Mouse (Mus musculus): ENCODE measurements around the gene Aff1.

The Aff1 gene

DNA sequence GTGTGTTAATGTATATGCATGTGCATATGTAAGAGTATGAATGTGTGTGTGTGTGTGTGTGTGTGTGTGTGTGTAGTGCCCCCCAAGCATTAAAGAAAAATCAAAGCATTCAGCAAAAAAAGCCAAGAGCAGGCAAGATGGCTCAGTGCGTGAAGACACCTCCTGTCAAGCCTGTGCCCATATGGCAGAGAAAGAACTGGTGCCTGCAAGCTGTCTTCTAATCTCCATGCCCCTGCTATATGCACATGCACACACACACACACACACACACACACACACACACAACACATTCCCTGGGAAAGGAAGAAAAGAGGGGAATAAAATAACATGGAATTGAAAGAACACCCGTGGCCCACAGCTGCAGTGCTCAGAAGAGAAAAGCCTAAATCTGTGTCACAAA is 165.0 kb downstream of the Aff1 start:
- no peak for ATAC-seq (ENCODE audit: insufficient number of reproducible peaks, low FRiP score, low TSS enrichment)

DNA sequence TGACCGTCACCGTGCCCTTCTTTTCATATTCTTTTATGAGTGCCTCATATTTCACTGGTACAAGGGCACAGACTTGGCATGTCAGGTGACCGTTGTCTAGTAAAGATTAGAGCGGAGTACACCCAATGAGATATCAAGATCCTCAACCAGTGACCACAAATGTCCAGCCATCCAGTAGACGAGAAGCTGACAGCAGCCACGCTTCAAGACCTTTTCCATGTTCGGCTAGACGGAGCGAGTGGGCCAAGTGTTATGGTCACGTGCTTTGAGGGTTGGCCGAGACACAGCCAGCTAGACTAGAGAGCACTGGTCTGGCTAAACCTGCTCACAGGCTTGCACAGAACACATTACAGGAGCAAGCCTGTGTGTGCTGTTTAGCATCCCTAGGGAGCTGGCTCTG is 168.4 kb downstream of the Aff1 start:
- ATAC-seq (ENCODE audit: insufficient number of reproducible peaks, low FRiP score, low TSS enrichment) = no peak

DNA sequence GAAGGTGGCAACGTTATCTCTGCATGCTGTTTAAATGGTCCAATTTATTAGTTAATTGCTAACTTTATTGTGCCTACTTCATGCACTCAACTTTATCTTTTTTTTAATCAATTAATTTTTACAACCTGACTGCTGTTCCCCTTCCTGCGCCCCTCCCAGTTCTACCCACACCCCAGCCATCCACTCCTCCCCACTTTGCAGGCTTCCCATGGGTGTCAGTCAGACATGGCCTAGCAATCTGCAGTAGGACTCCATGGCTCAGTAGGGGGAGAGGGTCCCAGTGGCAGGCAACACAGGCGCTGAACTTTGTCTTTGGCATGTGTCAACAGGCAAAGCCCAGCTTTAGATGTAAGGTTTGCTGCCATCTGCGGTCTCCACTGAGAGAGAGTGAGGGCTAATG is 171.6 kb downstream of the Aff1 start:
- ATAC-seq (ENCODE audit: insufficient number of reproducible peaks, low FRiP score, low TSS enrichment) = no peak

DNA sequence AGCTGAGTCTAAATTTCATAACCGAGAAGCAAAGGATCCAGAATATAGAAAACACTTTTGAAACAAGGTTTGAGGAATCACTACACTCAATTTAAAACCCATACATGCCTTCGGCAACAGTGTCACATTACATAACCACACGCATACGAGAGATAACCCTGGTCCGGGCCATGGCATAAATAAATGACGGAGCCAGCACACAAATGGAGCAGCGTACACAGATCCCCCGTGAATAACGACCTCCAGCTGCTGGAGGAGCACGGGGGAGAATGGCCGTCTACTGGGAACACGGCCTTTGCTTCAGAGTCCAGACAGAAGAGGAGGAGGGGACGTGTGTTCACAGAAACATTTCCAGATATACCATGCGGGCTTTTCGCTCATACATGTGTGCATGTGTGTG is 197.6 kb downstream of the Aff1 start:
- no peak for ATAC-seq (ENCODE audit: insufficient number of reproducible peaks, low FRiP score, low TSS enrichment)

DNA sequence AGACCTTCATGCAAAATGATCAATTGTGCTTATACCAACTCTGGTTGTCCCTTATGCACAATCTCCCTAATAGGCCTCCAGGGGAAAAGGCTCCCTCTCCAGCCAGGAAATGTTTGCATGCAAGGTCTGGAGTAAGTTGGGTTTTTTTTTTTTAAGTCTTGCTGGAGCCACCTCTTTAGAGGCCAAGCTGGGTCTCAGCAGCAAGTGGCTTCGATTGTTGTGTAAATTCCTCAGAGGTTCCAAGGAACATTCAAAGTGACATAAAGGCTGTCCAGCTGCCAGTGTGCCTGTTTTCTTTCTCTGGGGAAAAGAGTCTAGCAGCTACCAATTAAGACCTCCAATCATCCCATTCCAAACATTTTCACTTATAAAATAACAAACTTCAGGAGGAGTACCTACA is 206.1 kb downstream of the Aff1 start:
- no peak for ATAC-seq (ENCODE audit: insufficient number of reproducible peaks, low FRiP score, low TSS enrichment)
